Mouse (Mus musculus) cerebral cortex, adult 2 months (tissue): ENCODE measurements around the gene Rnase1.

Experiments
- WGBS: fragments of 180-500 bp; shearing (Covaris S2); methylation state at CpG from one replicate; pipeline ENCODE4 v1.1.7; 2018; 5-methylcytosine and 5-hydroxymethylcytosine counted together

The Rnase1 gene

DNA sequence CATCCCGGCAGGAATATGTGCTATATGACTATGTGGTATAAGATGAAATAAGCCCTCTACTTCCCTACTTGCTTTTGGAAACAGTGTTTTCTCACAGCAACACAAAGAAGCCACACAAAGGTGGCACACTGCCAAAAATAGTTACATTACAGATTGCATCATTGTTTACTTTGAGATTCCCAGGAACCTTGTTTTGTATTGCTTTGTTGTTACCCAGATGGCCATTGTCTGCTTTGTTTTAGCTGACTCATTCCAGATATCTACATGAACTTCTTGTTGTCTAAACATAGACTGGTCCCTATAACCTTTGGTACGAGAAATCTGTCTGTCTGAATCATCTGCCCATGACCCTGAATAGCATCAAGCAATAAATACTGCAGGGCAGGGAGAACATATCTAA lies 6.2 kb downstream of the Rnase1 start:
- WGBS = 68% methylated on average over 2 of the region's 2 CpGs

DNA sequence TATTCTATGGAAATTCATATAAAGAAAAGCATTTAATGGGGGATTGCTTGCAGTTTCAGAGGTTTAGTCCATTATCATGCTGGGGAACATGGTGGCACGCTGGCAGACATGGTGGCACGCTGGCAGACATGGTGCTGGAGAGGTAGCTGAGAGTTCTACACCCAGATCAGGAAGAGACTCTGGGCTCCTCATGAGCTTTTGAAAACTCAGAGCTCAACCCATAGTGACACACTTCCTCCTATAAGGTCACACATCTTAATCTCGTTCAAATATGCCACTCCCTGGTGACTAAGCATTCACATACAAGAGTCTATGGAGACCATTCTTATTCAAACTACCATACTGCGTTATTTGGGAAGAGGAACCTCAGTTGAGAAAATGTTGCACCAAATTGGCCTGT lies 14.2 kb downstream of the Rnase1 start:
- WGBS = 94% methylated on average over 4 of the region's 4 CpGs

DNA sequence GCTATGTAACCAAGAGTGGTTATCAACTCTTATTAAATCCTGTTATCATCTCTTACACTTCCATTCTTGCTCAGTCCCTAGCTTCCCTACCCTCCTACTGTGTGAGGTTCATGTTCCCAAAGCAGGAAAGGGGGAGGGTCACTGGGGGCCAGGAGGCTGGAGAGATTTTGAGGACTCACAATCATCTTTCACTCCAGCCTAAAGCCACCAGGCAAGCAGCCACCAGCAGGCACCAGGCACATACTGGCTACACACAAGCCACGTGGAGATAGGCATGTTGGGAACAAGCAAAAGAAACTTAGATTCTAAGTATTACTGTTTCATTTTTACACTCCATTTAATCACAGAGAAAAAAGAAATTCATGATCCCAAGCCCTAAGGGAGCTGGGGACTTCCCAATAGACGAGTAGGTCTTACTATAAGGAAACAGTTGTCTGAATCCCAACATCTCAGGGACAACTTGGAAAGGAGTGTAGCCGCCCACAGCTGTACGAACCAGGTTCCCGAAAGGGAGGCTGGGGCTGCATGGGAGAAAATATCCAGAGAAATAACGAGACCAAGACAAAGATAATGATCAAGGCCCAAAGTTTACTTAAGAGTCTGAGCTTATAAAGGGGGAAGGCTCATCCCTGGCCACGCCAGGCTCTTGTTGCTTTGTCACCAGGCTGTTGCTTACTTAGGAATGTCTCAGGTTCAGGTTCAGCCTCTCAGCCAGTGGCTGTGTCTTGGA lies 15.3 kb downstream of the Rnase1 start:
- WGBS = 84% methylated on average over 7 of the region's 7 CpGs

DNA sequence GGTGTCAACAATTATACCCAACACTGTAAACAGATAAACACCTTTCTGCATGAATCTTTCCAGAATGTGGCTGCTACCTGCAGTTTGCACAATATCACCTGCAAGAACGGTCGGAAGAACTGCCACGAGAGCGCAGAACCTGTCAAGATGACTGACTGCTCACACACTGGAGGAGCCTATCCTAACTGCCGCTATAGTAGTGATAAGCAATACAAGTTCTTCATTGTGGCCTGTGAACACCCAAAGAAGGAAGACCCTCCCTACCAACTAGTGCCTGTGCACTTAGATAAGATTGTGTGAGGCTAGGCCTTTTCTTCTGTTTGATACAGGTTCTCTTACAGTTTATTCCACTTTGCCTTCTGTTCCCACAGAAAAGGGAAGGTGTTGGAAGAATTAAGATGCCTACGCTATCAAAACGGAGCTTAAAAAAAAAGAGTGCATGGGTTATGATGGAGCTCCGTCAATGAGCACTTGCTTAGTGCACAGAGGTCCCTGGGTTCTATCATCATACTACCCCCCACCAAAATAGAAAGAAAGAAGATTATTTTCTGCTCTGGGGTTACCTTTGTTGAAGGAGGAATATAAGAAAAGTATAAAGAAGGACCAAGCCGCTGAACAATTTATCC lies 16.2 kb downstream of the Rnase1 start:
- 92% methylated on average over 9 of the region's 9 CpGs for WGBS

DNA sequence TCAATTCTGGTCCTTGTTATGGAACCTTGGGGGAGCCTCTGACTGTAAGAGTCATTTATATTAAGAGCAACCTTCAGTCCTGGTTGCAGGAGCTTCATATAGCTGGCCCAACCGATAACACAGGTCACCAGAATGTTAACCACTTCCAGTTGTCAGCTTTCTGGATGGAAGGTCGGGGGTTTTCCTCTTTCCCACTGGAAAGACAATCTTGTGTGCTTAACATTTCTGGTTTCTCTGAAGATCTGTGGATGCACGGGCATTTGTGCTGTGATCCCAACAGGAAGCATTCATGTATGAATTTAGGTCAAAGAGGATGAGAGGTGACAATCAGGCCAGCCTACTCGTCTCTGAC lies 17.0 kb downstream of the Rnase1 start:
- 79% methylated on average over 4 of the region's 4 CpGs for WGBS

DNA sequence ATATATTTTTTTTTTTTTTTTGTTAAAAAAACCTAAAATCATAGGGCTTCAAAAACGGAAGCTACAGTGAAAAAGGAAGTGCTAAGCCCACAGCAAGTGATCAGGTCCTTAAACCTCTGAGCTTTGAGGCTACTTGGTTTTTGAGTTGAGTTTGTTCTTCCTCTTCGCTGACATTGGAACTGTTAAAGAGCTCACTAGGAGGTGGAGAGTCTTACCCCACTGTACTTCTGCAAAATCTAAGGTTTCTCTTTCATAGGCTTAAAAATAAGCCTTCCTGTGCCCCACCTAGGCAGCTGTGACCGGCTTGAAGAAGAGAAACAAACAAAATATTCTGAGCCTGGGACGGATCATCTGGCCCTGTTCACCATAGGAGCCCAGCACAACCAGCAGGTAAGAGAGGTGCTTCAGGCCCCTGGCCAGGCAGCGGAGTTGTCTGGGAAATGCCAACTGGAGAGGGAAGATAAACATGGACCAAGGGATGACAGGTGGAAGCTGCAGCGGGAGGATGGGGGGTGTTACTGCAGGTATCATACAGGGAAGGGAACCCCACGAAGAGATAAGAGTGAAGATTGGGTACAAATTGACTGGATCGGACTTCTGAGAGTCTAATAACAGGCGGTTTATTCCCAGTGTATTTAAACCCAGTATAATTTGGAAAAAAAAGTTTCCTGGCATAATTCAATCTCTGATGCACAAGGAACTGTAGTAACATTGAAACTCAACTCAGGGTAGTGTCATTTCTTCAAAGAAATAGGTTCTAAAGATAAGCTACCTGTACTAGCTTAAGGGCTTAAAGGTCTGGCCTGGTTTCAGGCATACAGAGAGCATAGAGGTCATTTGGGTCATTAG lies 17.6 kb downstream of the Rnase1 start:
- WGBS = 84% methylated on average over 9 of the region's 9 CpGs

DNA sequence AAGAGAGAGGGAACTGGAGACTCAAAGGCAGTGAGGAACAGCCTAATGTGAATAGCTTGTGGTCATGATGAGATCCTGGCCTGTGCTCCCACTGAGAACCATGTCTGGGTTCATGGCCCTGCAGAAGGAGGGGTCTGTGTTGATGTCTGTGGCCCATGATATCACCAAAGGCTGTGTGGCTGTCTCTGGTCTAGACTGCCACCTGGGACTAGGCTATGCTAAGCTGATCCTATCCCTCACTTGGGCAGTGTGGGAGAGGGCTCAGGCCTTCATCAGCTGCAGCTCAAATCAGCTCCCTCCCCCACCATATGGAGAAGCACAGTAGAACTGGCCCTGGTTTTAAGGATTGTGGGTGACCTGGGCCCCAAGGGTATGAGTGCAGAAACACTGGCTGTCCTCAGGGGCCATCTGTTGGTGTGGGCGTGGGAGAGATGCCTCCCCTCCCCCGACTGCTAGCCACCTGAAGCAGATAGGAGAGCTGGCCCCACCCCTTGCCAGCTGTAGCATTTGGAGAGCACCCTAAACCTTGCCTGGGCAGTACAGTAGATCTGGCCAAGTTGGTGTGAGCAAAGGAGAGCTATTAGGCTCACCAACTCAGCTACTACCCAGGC lies 18.8 kb downstream of the Rnase1 start:
- 84% methylated on average over 2 of the region's 2 CpGs for WGBS

DNA sequence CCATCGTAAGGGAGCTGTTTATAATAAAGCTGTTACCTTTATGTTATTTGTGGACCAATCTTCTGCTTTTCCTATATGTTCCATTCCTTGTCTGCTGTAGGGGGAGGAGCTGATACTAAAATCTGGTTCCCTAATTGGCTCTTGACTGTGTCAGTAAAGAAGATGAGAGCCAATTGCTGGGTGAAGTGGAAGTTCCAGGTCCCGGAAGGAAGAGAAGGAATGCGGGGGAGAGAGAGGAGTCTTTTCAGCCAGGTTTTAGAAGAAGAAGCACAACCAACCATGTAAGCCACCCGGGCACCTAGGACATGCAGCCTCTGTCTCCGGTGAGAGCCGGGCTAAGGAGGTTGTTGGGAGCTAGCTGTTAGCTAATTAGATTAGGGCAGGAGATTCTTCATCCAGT lies 20.9 kb downstream of the Rnase1 start:
- 86% methylated on average over 6 of the region's 6 CpGs for WGBS

DNA sequence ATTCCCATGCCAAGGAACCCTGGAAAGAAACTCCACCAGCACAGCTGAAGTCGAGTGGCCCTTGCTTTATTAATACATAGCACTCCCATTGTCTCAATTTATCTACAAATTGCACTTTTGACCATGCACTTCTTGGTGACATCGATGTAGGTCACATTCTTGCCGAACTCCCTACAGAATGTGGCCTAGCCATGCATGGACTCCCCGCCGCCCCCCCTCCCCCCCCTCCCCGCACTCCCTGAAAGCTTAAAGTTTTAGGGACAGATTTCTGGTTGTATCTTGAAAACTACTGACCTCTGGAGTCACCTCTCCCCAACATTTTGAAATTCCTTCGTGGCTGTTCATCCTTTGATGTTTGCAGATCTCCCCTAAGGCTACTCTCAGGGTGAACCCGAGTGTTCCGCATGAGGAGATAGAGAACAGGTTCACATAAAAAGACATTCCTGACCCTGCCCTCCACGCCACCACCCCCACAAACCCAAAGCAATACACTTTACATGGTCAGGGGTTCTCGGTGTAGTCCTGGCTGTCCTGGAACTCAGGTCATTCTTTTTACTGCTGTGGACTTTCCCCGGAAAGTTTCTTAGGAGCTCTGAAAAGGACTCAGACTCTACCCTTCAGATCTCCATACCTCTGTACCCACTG lies 32.5 kb downstream of the Rnase1 start, which contains the start of gene Eddm3b:
Gene Eddm3b, plus strand, starts transcription at position 511 of the 645 bp plus-strand sequence.
- 74% methylated on average over 12 of the region's 12 CpGs for WGBS

DNA sequence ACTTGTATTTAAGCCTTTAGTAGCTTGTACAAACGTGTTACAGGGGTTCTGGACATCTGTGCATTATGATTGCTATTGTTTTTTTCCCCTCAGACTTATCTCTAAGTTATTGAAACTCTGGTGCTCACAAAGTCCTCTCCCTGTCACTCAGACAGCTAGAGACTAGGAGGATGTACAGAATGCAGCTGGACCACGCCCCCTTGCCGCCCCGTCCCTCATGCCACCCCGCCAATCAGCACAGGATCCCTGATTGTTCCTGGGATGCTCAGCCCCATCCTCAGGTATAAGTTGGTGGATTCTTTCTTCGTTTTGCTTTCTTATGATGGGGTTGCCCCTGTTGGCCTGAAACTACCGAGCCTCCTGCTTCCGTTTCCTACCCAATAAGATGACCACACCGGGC lies 33.1 kb downstream of the Rnase1 start:
- 63% methylated on average over 9 of the region's 9 CpGs for WGBS

DNA sequence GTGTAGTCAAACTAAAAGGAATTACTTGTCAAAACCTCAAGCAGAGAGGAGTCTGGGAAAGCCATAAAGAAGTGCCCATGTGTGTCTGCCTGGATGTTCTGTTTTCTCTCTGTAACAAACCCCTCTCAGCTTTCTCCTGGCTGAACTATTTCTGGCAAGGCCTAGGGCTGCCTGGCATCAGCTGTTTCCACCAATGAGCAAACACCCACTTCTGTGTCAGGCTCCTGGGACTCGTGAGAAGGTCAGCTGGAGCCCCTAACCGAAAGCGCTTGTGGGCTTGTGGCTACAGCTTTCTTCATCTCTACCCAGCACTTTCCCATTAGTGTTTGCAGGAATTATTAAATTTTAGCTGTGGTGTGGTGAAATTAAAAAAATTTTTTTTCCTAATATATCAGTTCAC lies 34.6 kb downstream of the Rnase1 start:
- 70% methylated on average over 3 of the region's 3 CpGs for WGBS

DNA sequence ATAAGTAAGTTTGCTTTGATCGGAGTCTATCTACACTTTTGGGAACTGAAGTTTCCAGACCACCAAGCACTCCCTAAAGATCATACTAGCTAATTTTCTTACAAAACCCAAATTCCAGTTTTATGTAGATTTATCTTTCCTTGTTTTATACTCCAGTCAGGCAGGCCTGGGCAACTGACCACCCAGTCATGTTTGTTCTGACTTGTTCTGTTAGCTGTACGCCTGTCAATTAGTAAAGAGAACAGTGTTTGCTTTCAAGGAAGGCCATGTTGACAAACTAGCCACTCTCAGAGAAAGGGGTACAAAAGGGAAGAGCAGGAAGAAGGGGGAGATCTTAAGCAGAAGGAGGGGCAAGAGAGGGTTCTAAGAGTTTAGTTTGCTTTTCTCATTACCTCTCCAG lies 42.2 kb downstream of the Rnase1 start:
- WGBS = 89% methylated on average over 2 of the region's 2 CpGs

DNA sequence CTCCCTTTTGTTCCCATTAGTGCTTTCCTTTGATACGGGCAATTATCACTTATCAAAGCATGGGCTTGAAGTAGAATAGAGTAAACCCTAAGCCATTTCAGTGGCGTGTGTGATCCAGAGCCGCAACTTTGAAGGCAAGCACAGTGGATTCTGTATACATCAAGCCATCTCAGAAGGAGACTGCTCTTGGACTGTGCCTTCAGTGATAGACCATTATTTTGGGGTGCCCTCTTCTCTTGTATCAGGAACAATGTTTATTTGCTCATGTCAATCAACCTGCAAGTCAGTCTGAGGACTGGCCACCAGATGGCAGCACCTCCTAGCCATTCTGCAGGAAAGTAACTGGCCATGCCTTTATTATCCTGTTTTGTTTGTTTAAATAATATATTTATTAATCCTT lies 43.4 kb downstream of the Rnase1 start:
- 55% methylated on average over 3 of the region's 3 CpGs for WGBS

DNA sequence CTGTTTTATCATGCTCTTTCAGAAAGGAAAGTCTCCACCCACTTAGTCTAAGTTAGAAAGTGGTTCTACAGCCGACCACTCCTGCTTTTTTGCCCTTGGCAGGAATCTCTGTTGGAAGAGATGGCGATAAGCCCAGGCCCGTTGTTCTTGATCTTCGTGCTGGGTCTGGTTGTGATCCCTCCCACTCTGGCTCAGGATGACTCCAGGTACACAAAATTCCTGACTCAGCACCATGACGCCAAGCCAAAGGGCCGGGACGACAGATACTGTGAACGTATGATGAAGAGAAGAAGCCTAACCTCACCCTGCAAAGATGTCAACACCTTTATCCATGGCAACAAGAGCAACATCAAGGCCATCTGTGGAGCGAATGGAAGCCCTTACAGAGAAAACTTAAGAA lies 45.3 kb downstream of the Rnase1 start:
- WGBS = 79% methylated on average over 9 of the region's 9 CpGs

DNA sequence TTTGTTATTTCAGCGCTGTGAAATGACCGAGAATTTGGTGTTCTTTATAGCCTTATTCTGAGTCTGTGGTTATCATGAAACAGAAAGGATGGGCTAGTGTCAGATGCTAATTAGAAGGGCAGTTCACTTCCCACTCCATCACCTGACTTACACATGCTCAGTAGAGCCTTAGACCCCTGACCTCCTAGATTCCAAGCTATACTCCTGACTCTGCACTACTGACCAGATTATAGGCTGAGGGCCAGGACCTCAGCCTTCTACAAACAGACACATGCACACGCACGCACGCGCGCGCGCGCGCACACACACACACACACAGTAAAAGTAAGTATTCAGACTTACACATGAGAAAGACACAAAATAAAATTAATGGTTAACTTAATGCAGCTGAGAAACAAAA lies 47.7 kb downstream of the Rnase1 start:
- 95% methylated on average over 11 of the region's 11 CpGs for WGBS

DNA sequence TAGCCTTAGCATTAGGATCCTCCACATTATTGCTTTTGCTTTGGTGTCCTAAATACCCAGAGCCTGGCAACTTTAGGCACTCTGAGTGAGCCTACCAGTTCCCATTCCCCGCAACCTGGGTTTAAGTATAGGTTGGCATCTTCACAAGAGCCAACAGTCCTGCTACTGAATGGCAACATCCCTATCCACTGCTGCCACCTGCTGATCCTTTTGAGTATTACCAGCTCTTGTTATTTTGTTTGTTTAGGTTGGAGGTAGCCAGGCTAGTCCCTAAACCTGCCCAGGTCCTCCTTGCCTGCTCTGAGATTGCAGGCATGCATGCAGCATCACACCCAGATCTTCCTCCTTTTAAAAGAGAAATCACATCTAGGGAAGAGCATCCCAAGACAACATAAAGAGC lies 48.3 kb downstream of the Rnase1 start:
- WGBS = 6% methylated on average over 1 of the region's 1 CpGs

DNA sequence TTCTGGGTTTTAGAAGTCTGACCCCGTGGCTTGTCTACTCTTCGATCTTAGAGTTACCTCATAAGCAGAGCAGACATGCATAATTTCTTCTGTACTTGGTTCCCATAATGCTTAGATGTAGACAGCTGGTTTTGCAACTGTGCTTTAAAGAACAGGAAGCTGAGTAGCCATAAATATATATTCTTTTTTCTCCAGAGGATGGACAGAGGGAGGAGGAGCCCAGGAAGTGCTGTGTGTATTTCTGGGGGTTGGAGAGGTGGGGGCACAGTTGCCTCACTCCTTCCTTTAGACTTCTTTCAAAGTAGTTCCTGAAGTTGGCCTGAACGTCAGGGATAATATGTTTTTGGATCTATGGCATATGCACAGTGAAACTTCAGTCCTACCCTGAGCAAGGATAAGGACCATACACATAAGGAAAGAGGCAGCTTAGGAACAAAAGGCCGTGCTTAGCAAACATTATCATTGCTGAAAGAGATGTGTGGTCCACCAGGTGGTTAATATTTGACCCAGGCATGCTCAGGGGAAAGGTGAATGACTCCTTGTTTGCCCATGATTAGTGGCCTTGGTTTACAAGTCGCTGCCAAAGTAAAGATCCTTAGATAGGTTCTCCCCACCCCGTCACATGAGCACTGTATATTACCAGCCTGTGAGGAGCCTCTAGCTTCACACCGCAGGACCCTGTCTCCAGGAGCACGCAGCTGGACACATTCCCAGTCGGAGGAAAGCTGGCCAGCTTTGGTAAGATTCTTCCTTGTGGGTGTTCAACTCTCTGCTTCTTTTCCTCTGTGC lies 50.7 kb downstream of the Rnase1 start:
- 52% methylated on average over 9 of the region's 9 CpGs for WGBS
